Mouse (Mus musculus) c-Kit-positive CD71-negative TER-119-negative erythroid progenitor cells, embryonic 14.5 days (primary cell): ENCODE results near the gene Dhx34.
A peak's percentile ranks its signal among the peaks of the same experiment; 100 is the strongest.
"Not testable (repeated sequence)": the region's sequence is repeated elsewhere in the genome, so short reads cannot be mapped to it uniquely, and the experiment has no call there.

Experiments
- DNase-seq: peaks from one replicate; pipeline ENCODE4 v3.0.0-alpha.2; 2013; ENCODE audit warnings: low read depth

Dhx34 gene

DNA sequence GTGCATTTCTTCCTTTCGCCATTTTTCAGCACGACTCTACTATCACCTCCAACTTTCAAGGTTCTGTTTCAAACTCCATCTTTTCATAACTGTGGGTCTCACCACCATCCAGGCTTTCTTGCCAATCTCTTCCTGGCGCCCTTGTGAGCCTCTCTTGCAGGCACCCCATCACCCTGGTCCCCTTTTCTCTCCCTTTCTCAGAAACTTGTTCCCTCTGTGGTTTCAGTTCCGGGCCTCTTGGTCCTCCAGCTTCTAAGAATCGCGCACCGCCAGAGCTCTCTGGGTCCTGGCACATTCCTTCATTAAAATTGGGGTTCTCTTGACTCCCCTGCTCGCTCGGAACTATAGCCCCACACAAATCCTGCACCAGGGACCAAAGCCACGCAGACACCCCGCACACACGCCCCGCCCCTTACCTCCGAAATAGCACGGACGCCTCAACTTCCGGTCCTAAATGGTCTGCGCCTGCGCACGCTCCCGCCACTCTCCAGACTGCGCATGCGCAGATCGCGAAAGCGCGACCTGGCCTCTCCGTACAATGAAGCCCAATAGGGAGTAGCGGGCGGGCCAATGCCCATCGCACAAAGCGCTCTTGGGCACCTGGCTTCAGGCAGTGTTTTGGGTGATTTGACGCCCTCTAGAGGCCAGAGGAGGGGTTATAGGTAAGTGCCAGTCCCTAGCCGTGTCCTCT lies at the start of gene Dhx34:
Dhx34 (minus strand) TSS at position 456 of the 691 bp plus-strand sequence.
- DNase-seq, result peak; percentile 96

DNA sequence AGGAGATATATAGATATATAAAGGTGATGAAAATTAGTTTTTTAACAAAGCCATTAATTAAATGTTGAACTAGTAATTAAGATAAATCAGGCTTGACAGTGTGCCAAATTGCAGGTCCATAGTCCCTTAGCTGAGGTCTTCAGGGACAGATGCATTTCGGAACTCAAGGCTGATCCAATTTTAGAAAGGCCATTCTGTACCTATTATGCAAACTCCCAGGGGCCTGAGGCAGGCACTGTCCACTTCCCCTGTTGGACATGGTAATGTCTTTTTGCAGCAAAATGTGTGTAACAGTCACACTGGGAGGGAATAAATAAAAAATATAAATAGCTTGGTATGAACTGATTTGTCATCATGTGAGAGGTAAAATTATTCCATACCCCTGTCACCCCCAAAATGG lies 49.3 kb upstream of the Dhx34 start:
- no peak for DNase-seq

DNA sequence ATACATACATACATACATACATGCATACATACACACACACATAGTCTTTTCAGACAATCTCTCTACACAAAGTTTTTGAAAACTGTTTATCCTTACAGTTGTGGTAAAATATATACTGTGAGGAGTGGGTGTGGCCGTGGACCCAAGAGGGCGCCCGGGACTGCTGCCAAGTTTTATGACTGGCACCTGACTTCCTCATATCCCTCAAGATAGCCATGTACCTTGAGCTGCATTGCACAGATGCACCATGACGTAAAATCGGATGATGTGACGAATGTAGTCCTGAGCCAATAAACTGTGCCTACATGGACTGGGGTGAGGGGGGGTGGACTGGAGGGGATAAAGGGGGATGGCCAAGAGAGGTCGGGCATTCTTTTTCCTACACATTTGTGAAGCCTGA lies 44.8 kb upstream of the Dhx34 start:
- not testable (repeated sequence) for DNase-seq

DNA sequence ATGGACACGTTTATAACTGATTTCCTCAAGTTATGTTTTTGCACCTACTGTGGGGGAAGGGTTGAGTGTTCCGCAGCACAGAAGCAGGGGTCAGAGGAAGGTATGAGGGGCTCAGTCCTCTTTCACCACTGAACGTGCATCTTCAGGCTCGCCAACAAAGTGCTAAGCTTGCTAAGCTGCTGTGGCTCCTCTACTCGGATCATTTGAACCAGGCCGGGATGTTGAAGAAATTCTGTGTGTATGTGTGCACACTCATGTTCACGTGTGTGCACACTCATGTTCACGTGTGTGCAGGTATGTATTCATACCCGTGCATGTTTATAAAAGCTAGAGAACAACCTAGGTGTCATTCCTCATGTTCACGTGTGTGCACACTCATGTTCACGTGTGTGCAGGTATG lies 44.0 kb upstream of the Dhx34 start:
- DNase-seq, result no peak

DNA sequence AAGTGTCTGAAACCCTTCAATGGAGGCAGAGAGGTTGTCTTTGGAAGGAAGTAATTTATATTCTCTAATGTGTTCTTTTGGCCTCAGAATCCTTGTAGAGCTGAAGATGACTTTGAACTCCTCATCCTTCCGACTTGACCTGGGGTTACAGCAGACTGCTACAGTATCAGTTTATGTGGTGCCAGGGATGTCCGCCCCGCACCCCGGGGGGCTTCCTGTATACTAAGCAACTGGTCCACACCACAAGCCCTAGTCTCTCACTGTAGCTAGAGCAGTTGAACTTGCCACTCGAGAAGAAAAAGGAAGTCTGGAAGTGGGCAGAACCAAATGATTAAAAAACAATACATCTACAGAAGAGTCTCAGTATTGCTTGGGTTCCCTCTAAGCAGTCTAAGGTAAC lies 42.0 kb upstream of the Dhx34 start:
- no peak for DNase-seq

DNA sequence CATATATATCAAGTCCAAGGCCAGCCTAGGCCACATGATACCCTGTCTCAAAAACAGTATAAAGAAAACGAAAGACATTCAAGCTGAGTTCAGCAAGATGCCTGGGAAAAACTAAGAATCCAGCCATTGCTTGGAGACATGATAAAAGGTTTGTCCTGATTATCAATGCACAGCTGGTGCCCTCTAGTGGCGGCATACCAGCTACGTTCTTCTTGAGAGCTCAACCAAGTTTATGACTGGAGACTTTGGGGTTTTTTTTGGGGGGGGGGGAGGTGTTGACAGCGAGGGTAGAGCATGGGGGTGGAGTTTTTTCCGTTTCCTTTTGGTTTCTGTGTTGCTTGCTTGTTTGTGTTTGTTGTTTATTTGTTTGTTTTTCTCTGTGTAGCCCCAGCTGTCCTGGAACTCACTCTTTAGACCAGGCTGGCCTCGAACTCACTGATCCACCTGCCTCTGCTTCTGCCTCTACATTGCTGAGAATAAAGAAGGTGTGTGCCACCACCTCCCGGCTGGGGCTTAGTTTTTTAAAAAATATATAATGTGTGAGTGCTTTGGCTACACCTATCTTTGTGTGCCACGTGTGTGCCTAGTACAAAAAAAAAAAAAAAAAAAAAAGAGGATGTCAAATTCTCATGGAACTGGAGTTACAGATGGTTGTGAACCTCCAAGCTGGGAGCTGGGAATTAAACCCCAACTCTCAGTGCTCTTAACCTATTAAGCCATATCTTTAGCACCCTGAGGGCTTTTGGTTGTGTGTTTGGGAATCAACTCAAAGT lies 41.4 kb upstream of the Dhx34 start:
- peak; percentile 92 for DNase-seq

DNA sequence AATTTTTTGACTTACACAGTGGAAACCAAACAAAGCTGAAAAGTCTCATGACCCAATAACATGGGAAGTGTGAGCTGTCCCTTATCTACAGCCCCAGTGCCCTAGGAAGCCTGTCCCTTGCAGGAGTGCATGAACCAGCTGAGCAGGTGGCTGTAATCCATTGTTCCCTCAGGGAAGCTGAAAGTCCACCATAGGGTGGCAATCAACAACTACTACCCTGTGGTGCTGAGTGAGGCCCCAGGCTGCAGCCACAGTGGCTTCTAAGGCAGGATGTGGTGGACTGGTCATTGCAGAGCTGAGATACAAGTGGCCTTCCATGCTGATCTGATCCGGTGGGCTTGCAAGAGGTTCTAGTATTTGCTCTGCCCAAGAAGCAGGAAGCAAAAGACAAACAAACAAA lies 39.3 kb upstream of the Dhx34 start:
- no peak for DNase-seq

DNA sequence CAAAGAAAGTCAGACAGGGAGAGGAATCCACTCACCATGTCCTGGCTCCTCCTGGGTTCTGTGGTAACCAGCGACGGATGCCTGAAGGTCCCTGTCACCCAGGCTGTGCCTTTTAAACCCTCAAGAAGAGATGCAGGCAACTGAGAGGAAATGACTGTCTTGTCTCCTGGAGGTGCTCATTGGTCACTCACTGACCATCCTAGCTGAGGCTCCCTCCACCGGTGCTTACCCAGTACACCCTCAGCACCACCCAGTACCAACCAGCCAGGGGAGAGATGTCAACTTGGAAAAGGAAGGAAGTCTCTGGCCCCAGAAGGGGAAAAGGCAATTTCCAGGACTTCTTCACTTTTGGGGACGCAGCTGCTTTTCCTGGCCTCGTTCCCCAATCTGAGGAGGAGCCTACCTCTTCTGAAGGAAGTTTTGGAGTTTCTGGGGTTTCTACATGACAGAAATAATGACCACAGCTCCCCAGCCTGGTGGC lies 37.3 kb upstream of the Dhx34 start, which contains the start of gene C5ar1:
C5ar1 (minus strand) TSS at position 431 of the 481 bp plus-strand sequence.
- DNase-seq, result no peak

DNA sequence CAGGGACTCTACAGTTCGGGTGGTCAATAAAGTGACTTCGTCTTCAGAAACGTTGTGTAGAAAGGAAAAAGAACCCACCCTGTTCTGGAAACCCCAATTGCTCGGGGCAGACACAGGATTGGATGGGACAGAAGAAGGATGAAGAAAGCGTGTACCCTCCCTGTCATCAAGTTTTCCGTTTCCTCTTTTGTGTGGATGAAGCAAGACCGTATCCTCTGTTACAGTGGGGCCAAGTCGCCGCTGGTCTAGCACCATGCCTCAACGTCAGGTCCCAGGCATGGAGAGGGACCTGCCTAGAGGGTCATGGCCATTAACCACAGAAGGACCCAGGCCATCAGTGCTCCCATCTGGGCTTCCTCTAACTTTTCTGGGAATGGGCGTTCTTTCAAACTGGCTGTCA lies 36.0 kb upstream of the Dhx34 start:
- no peak for DNase-seq

DNA sequence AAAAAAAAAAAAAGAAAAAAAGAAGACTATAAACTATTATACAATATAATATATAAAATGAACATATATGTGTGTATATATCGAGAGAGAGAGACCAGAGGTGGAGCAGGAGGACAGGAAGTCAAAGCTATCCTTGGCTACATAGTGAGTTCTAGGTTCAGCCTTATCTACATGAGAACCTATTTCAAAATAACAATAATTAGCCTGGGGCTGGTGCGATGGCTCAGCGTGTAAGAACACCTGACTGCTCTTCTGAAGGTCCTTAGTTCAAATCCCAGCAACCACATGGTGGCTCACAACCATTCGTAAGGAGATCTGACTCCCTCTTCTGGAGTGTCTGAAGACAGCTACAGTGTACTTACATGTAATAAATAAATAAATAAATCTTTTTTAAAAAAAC lies 34.1 kb upstream of the Dhx34 start:
- DNase-seq, result not testable (repeated sequence)

DNA sequence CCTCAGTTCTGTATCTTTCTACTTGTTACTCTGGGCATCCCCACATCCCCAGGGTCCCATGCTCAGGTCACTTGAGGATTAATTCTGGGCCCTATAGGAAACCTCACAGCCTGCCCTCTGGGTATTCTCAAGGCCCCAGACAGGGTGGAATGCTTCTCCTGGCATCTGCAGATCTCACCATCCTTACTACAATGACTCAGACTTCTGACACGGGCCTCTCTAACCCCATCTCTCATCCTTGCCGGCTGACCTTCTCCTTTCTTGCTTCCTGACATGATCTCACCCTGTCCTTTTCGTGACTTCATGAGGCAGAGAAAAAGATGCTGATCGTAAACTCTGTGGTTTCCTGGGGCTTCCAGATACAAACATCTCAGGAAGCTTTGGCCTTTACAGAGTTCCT lies 32.4 kb upstream of the Dhx34 start:
- DNase-seq, result no peak

DNA sequence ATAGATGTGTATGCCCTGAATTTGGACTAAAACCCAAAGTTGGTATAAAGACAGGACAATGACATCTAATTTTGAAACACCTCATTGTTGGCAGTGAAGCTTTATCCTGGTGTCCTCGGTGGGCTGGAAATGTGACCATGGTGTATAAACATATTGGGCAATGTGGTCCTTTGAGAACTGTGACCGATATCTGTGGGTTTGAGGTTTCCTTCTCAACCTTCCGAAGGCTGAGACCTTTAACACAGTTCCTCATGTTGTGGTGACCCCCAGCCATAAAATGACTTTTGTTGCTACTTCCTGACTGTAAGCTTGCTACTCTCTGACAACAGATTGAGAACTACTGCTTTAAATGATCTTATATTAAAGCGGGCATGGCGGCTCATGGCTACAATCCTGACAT lies 28.9 kb upstream of the Dhx34 start:
- DNase-seq, result no peak

DNA sequence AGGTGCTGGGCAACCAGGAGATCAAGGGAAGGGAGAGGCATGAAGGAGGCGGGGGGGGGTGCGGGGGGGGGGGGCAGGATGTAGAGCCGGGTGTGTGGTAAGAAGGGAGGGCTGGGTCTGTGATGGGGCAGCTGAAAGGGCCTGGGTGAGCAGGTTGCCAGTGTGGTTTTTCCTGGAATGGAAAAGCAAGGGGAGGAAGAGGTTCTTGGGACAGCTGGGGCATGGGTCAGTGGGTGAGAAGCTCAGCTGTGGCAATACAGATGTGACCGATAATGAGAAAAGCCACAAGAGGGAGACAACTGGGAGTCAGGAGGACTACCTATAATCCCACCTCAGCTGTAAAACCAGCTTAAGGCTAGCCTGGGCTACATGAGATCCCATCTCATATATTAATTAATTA lies 24.1 kb upstream of the Dhx34 start:
- no peak for DNase-seq

DNA sequence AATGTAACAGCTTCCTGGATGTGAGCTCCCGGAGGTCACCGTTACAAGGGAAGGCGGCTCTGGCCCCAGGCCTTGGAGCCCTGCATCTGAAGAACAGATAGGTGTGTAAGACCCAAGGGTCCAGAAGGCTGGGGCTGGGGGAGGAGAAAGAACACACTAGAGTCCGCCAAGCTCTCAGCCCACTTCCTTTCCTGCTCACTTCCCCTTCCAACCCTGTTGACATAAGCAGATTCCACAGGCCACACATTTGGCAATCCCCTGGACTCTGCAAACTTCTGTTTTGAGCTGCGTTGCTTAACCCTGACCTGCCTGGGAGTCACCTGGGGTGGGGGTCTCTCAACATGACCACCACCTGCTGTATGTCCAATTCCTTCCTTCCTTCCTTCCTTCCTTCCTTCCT lies 22.2 kb upstream of the Dhx34 start, which contains the start of gene C5ar2:
C5ar2 (minus strand) TSS at position 88 of the 400 bp plus-strand sequence.
- DNase-seq, result no peak

DNA sequence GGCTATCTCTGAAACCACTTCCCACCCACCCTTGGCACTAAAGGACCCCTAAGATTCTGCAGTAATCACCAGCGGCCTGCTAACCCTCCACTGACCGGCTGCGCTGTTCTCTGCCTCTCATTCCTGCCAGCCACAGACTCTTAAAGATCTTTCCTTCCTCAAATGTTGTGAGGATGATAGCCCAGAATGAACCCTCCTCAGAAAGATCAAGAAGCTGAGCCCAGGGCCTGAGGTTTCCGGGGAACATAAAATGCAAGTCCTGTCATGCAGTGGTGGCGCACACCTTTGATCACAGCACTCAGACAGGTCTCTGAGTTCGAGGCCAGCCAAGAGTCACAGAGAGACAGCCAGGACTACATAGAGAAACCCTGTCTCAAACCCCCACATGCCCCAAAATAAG lies 20.4 kb upstream of the Dhx34 start:
- no peak for DNase-seq

DNA sequence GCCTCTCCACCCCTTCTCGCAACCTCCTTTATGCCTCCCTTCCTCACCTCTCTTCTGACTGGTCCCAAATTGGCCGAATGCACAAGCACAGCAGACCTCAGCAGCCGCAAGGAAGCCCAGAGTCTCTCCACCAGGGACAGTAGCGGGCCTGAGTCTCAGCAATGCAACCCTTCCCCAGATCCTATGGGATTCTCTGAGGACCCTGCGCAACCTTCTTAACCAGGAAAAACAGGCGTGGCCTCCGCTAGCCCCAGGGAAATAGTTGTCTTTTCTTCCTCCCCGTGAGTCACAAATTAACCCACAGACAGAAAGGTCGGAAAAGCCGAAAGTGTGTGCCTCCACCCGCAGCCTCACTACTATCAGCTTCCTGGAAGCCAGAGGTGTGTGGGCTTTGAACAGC lies 19.9 kb upstream of the Dhx34 start:
- DNase-seq, result no peak

DNA sequence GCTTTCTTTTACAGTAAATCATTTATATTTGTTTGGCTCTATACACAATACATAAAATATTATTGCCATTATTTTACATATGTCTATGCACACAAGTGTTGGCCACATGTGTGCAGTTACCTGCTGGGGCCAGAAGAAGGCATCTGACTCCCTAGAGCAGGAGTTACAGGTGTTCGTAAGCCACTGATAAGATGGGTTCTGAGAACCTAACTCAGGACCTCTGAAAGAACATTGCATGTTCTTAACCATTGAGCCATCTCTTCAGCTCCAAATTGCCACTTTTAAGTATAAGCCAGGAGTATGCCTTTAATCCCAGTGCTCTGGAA lies 19.1 kb upstream of the Dhx34 start:
- DNase-seq, result no peak

DNA sequence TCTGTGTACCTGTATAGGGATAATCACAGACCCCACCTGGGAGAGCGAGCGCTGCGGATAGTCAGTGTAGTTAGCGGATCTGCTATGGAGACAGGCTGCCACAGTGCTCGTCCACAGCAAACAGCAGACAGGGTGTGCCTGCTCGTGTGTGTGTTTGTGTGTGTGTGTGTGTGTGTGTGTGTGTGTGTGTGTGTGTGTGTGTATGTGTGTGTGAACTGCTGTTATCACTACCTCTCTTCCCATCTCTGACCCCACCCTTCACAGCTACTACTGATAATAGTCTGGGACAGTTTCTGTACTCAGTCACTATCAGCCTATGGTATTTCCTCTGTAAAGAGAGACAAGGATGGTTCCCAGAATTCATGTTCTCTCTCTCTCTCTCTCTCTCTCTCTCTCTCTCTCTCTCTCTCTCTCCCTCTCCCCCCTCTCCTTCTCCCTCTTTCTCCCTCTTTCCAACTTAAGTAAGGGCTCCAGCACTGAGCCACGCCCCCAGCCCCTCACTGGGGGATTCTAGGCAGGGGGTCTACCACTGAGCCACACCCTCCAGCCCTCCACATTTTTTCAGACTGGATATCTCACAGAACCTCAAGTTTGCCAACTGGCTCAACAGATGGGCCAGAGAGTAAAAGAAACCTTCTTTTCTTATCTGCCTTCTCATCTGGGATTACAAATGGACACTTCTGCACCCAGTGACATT lies 18.6 kb upstream of the Dhx34 start:
- DNase-seq, result no peak

DNA sequence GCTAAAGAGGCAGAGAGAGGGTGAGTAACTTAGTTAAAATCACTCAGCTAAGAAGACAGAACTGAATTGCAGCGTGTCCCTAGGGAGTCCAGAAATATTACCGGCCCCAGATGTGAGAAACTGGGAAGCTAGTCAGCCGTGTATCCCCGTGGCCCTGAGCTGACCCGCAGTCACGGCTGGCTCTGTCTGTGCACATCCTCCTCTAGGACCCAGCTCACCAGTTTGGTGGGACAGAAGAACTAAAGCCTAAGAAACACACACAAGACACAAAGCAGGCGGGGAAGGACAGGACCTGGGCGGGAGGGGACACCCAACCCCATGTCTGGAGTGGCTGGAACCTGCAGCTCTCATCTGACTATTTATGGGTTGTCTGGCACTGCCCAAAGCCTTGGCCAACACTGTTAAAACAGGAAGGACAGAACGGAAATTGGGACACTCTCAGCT lies 17.7 kb upstream of the Dhx34 start:
- no peak for DNase-seq

DNA sequence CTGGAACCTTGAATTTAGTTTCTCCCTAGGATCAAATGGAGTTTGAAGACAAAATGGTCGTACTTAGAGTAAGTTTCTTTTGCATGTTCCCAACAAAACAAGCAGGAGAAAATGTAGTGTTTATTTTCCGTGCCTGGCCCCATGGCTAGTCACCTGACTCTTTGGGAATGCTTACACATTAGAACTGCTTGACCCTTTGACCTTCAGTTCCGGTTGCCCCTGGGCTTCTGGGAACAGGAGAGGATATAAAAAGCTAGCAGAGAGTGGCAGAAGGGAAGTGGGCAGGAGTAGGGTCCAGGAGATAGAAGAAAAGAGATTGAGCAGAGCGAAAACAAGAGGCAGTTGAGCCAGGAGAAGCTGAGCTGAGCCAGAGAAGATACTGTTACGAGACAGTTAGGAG lies 8.0 kb upstream of the Dhx34 start:
- no peak for DNase-seq

DNA sequence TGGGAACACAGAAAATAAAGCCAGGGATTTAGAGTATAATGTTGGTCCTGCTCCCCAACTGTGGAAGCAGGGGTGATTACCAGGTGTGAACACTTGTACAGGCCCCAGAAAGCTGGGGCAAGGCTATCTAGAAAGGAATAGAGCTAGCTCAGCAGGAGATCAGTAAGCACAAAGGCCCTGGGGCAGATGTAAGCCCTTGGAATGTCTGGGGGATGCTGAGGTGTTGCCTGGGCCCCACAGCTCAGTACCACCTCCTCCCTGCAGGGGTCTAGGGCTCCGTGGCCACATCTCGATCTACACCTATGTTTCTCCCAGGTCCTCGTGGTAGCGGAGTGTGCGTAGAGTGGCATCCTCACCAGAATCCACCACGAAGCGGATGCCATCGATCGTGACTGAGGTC lies 7.9 kb downstream of the Dhx34 start:
- DNase-seq, result no peak

DNA sequence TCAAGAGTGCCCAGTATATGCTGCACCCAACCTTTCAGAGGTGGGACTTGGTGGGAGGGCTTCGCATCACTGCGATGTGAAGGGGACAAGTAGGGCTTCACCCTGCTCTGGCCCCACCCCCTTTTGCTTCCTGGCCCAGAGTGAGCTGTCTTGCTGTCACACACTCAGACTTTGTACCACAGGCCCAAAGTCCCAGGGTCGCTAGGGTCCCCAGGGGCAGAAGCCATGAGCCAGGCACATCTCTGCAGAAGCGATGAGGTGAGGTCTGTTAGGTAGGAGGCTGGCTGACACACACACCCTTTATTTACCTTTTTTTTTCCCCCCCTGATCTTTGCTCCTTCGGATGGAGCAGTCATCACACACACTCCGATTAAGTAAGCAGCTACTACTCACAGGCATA lies 8.6 kb downstream of the Dhx34 start:
- no peak for DNase-seq

DNA sequence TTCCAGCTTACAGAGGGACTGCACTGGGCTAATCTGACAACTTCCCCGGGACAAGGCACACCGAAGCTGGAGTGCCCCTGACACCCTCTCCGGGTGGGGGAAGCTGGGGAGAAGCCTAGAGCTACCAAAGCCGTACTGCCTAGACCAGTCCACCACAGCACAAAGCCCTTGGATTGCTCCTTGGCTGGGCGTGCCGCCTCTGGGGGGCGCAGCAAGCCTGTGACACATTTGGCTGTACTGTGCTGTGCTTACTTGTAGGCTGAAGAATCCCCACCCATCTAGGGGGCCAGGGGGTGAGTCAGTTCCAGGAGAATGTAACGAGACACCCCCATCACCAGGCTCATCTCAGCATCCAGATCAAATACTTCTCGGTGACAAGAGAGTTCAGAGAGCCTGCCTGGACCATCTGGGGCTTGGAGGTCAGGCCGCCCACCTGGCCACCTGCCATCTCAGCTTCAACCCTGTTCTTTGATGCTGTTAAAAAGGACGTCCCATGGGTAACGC lies 10.9 kb downstream of the Dhx34 start:
- DNase-seq, result no peak
